Mouse (Mus musculus) testis, adult 2 months (tissue): ENCODE measurements around the gene Lrrk1.

Experiments
- CTCF ChIP-seq: fragments of 200-500 bp; IDR thresholded peaks from 2 replicates; pipeline ENCODE4 v1.5.1; 2012; ENCODE audit warnings: low read depth, mild to moderate bottlenecking, inconsistent platforms, low read length, moderate library complexity; ENCODE audit not compliant: control insufficient read depth, insufficient read depth, insufficient replicate concordance
- POLR2A ChIP-seq: fragments of 200-500 bp; IDR thresholded peaks from 2 replicates; pipeline ENCODE4 v1.6.1; 2012; ENCODE audit warnings: low read depth, mild to moderate bottlenecking, inconsistent platforms, low read length, moderate library complexity; ENCODE audit not compliant: control insufficient read depth

DNA sequence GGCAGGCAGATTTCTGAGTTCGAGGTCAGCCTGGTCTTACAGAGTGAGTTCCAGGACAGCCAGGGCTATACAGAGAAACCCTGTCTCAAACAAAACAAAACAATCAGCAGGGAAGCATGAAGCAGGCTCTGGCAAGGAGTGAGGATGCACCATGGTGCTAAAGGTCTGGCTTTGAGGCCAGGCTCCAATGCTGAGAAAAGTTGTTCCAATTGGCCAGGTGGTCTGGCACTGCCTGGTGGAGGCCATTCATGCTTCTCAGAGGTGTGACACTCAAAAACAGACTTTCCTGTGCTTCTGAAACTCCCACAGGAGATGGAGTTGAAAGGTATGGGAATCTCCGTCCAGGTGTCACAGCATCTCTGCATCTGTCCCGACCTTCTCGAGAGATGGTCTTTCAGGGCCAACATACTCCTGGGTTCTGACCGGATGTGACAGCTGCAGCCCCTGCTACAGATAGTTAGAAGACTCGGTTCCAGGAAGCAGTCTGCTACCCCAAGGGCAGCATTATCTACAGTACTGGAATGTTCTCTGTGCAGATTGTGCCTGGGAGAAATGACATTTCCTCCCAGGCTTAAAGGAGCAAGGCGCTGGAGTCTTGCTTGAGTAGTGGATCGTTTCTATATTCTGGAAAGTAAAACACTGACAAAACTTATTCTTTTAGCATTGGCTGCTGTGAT is 134.0 kb downstream of the Lrrk1 start:
- TF ChIP-seq CTCF (no peak), POLR2A (no peak)
